Mouse (Mus musculus): ENCODE data around the gene Catsperz. TPM values are rescaled to one million over a fixed set of nuclear protein-coding genes. Genes with fewer than 3 reads are reported as not detected.

Gene Catsperz
- polyA plus RNA-seq, 1 experiment from 2014 or later = not detected

DNA sequence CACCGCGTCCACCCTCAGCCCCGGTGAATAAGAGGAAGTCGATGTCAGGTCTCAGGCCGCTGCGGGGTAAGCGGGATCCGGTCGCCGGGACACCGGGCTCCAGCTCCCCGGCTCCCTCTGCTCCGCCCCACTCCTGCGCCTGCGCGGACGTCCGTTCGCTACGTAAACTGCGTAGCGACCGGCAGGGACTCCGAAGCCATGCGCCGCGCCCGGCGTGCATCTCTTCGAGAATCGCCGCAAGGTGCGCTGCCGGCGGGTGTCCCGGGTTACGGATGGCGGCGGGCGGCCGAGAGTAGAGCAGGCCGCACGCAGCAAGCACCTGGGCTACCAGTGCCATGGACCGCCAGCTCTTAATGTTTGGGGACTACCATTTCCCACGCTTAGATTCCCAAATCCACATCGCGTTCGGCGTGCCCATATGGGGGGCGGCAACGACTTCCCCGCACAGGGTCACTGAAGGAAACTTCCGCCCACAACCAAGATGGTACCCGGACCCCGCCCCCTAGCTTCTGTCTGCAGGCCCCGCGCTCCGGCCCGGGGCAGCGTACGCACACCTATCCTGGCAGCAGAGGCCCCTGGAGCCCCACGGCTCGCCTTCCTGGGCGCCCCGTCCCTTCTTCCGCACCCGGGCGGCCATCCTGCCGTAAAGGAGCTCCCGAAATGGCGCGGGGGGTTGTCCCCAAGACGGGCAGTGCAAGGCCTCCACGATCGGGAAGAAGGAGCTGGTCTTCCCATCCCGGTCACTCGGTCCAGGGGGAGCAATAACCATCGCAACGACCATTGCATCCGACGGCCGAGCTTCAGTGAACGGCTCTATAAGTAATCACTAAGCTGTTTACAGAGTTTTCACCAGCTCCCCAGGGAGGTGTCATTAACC is 16.4 kb upstream of the Catsperz start, which contains the start of gene Bad:
Bad (plus strand) TSS at position 490 of the 877 bp plus-strand sequence.
- Histone ChIP-seq H3K4me3 (peak within 1 kb of the TSS; percentile 91), H3K9me3 (no peaks in the 10 kb centered on the region), H3K27me3 (ENCODE audit: insufficient read depth, poor library complexity, severe bottlenecking) (peaks cover 17% of the 10 kb centered on the region), H3K36me3 (peaks cover 17% of the 10 kb centered on the region), H3K4me1 (replicated peaks) (peaks cover 35% of the 10 kb centered on the region), H3K27ac (peak within 1 kb of the TSS; percentile 97)
- WGBS = under 1% methylated on average over 83 of the region's 83 CpGs
- peak; percentile 94 for DNase-seq (ENCODE audit: low spot score)

- Histone ChIP-seq H3K4me3 (peak overlapping the region; percentile 91), H3K36me3 (peaks cover 13% of the 10 kb centered on the region), H3K9me3 (no peaks in the 10 kb centered on the region), H3K4me1 (replicated peaks) (peaks cover 35% of the 10 kb centered on the region), H3K27ac (peak overlapping the region; percentile 97), H3K27me3 (ENCODE audit: insufficient read depth, poor library complexity, severe bottlenecking) (peaks cover 26% of the 10 kb centered on the region)
- WGBS = 22% methylated on average over 29 of the region's 29 CpGs
- DNase-seq (ENCODE audit: low spot score) = no peak
Observed at GRCm38 (mm10) chr19:6940396-6941351, 15.5 kb upstream of the Catsperz start.

GRCm38 (mm10) chr19:6939106-6940002 is 14.2 kb upstream of the Catsperz start:
- WGBS = 90% methylated on average over 20 of the region's 20 CpGs
- Histone ChIP-seq H3K27ac (no peak overlapping the region), H3K27me3 (ENCODE audit: insufficient read depth, poor library complexity, severe bottlenecking) (peaks cover 39% of the 10 kb centered on the region), H3K9me3 (no peaks in the 10 kb centered on the region), H3K4me1 (replicated peaks) (peaks cover 37% of the 10 kb centered on the region), H3K4me3 (peak overlapping the region; percentile 7; the same call in 1 of the 2 replicates), H3K36me3 (0 out of 2 replicates have a peak, but pooled peaks cover 2% of the 10 kb centered on the region)
- no peak for DNase-seq (ENCODE audit: low spot score)

GRCm38 (mm10) chr19:6937541-6938465 is 12.6 kb upstream of the Catsperz start:
- no peak overlapping the region for H3K4me3 ChIP-seq
- H3K9me3 ChIP-seq = no peaks in the 10 kb centered on the region
- no peak for DNase-seq (ENCODE audit: low spot score)
- peaks cover 46% of the 10 kb centered on the region for H3K4me1 ChIP-seq (replicated peaks)
- 80% methylated on average over 16 of the region's 16 CpGs for WGBS
- 0 out of 2 replicates have a peak, but pooled peaks cover 2% of the 10 kb centered on the region for H3K36me3 ChIP-seq
- no peak overlapping the region for H3K27ac ChIP-seq
- H3K27me3 ChIP-seq (ENCODE audit: insufficient read depth, poor library complexity, severe bottlenecking) = peaks cover 55% of the 10 kb centered on the region

DNA sequence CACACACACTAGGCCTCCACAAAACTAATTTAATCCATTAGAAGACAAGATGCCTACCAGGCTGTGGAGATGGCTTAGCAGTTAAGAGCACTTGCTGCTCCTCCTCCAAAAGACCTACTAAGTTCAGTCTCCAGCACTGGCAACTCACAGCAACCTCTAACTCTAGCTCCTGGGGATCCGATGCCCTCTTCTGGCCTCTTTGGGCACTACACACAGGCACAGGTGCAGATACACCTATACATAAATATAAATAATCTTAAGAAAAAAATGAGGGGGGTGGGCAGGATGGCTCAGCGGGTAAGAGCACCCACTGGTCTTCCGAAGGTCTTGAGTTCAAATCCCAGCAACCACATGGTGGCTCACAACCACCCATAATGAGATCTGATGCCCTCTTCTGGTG is 11.1 kb upstream of the Catsperz start:
- H3K27ac ChIP-seq = no peak overlapping the region
- H3K9me3 ChIP-seq = no peaks in the 10 kb centered on the region
- no peak for DNase-seq (ENCODE audit: low spot score)
- H3K4me3 ChIP-seq = no peak overlapping the region
- peaks cover 70% of the 10 kb centered on the region for H3K27me3 ChIP-seq (ENCODE audit: insufficient read depth, poor library complexity, severe bottlenecking)
- 12% methylated on average over 3 of the region's 3 CpGs for WGBS
- peaks cover 43% of the 10 kb centered on the region for H3K4me1 ChIP-seq (replicated peaks)
- 0 out of 2 replicates have a peak, but pooled peaks cover 2% of the 10 kb centered on the region for H3K36me3 ChIP-seq

- no peak for DNase-seq (ENCODE audit: low spot score)
- H3K4me3 ChIP-seq = peak within 1 kb of the TSS; percentile 45
- peaks cover 26% of the 10 kb centered on the region for H3K4me1 ChIP-seq (replicated peaks)
- no peaks in the 10 kb centered on the region for H3K9me3 ChIP-seq
- 10% methylated on average over 23 of the region's 23 CpGs for WGBS
- peaks cover 89% of the 10 kb centered on the region for H3K27me3 ChIP-seq (ENCODE audit: insufficient read depth, poor library complexity, severe bottlenecking)
- H3K36me3 ChIP-seq = 0 out of 2 replicates have a peak, but pooled peaks cover 2% of the 10 kb centered on the region
- peak within 1 kb of the TSS; percentile 13; the same call in 1 of the 2 replicates for H3K27ac ChIP-seq
Observed at GRCm38 (mm10) chr19:6934195-6934977, 9.2 kb upstream of the Catsperz start, which contains the start of gene Kcnk4. Gene Kcnk4 (minus strand): TSS chr19:6934515.

DNA sequence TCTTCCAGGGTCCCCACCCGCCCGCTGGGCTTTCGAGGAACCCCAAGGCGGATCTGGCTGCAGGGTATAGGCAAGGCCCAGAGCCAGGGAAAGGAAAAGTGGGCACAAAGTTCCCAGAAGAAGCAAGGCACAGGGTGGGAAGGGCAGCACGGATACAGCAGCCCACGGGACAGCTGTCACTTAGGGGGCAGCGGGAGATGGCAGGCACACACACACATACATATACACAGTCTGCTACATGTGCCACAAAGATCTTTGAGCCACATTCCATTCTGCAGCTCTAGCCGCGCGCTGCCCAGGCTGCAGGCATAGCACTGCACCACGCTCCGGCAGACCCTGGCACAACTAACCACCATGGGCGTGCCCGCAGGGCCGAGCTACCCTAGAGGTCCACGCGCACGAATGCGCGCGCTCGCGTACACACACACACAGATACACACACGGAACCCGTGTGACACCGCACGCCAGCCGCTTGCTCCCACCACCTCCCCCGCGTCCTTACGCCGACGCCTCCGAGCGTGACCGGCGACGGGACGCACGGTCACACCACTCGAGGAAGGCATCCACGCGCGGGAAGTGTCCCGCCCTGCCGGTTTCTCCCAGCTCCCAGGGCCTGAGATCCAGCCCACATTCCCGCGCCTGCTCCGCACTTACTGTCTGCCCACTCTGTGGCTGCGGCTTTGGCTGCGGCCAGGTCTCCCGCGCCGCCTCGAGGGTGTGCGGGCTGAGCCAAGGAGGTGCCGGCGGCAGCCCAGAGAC is 8.4 kb upstream of the Catsperz start:
- H3K27me3 ChIP-seq (ENCODE audit: insufficient read depth, poor library complexity, severe bottlenecking) = peaks cover 91% of the 10 kb centered on the region
- peak overlapping the region; percentile 13; the same call in 1 of the 2 replicates for H3K27ac ChIP-seq
- no peaks in the 10 kb centered on the region for H3K9me3 ChIP-seq
- WGBS = 4% methylated on average over 58 of the region's 58 CpGs
- peak; percentile 34 for DNase-seq (ENCODE audit: low spot score)
- 0 out of 2 replicates have a peak, but pooled peaks cover 2% of the 10 kb centered on the region for H3K36me3 ChIP-seq
- H3K4me3 ChIP-seq = peak overlapping the region; percentile 45
- H3K4me1 ChIP-seq (replicated peaks) = peaks cover 21% of the 10 kb centered on the region

- 20% methylated on average over 4 of the region's 4 CpGs for WGBS
- Histone ChIP-seq H3K4me3 (peak overlapping the region; percentile 45; the same call in 1 of the 2 replicates), H3K9me3 (no peaks in the 10 kb centered on the region), H3K4me1 (replicated peaks) (peaks cover 24% of the 10 kb centered on the region), H3K36me3 (no peaks in the 10 kb centered on the region), H3K27ac (no peak overlapping the region), H3K27me3 (ENCODE audit: insufficient read depth, poor library complexity, severe bottlenecking) (peaks cover 91% of the 10 kb centered on the region)
- DNase-seq (ENCODE audit: low spot score) = no peak
Observed at GRCm38 (mm10) chr19:6933102-6933435, 7.9 kb upstream of the Catsperz start.

GRCm38 (mm10) chr19:6932018-6932417 is 6.8 kb upstream of the Catsperz start:
- WGBS = 43% methylated on average over 1 of the region's 1 CpGs
- H3K27ac ChIP-seq = no peak overlapping the region
- no peak overlapping the region for H3K4me3 ChIP-seq
- peaks cover 95% of the 10 kb centered on the region for H3K27me3 ChIP-seq (ENCODE audit: insufficient read depth, poor library complexity, severe bottlenecking)
- DNase-seq (ENCODE audit: low spot score) = no peak
- H3K4me1 ChIP-seq (replicated peaks) = peaks cover 26% of the 10 kb centered on the region
- H3K9me3 ChIP-seq = no peaks in the 10 kb centered on the region
- no peaks in the 10 kb centered on the region for H3K36me3 ChIP-seq

DNA sequence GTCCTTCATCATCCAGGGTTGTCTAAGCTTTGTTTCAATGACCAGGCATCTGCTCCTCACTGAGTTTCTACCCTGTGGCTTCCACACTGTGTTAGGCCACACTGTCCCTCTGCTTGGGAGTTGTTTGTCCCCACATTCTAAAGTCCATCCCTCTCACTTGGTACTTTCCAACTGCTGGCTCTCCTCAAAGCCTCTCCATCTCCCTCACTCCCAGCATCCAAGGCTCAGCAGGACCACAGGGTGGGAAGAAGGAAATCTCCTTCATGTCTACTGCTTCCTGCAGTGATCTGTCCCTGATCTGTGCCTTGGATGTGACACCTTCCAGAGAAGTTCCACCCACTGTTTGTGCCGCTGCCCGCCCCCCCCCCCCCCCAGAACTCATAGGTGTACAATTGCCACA is 5.8 kb upstream of the Catsperz start:
- WGBS = 0% methylated on average over 2 of the region's 2 CpGs
- Histone ChIP-seq H3K4me1 (replicated peaks) (peaks cover 35% of the 10 kb centered on the region), H3K9me3 (0 out of 2 replicates have a peak, but pooled peaks cover 2% of the 10 kb centered on the region), H3K27me3 (ENCODE audit: insufficient read depth, poor library complexity, severe bottlenecking) (peaks cover 100% of the 10 kb centered on the region), H3K4me3 (no peak overlapping the region), H3K27ac (no peak overlapping the region), H3K36me3 (no peaks in the 10 kb centered on the region)
- DNase-seq (ENCODE audit: low spot score) = no peak

All from hindbrain, embryonic 10.5 days (tissue).